Comparison of ENCODE assay signal across 20 mouse cellular contexts in genomic region chr4:150094463-150094789, GRCm38 (mm10). TPM values are rescaled to one million over a fixed set of nuclear protein-coding genes. Genes with fewer than 3 reads are reported as not detected.
A peak's percentile ranks its signal among the peaks of the same experiment; 100 is the strongest.
DNase-seq lines count a peak whose midpoint lies in the region; ATAC-seq and TF ChIP-seq lines count a peak whose summit lies in the region.
"Had no signal": no experiment of that assay in that cellular context is flagged by ENCODE, and none has a peak within 500 bp of the region (broad histone marks: within the 10 kb centered on the region; RNA-seq: fewer than 3 reads in every experiment).

No protein-coding gene starts in this region.

- H3K4me2 ChIP-seq in heart, postnatal 0 days (ENCODE audit: low read depth, low read length), result no peak overlapping the region
- H3K4me2 ChIP-seq in heart, embryonic 12.5 days, result no peak overlapping the region
- no peak overlapping the region for H3K4me2 ChIP-seq in limb, embryonic 14.5 days (replicated peaks; ENCODE audit: low read depth, low read length, severe bottlenecking)
- H3K4me2 ChIP-seq in stomach, postnatal 0 days (replicated peaks; ENCODE audit: low read depth), result no peak overlapping the region
- H3K4me2 ChIP-seq: heart, embryonic 15.5 days; liver, embryonic 11.5 days; midbrain, embryonic 12.5 days had no signal

- WGBS in heart, postnatal 0 days, result 72% methylated on average over 5 of the region's 5 CpGs
- WGBS in heart, embryonic 12.5 days, result 67% methylated on average over 5 of the region's 5 CpGs
- WGBS in limb, embryonic 14.5 days, result 52% methylated on average over 5 of the region's 5 CpGs
- WGBS in stomach, postnatal 0 days, result 48% methylated on average over 5 of the region's 5 CpGs

- peaks cover 28% of the 10 kb centered on the region for H3K4me1 ChIP-seq in heart, postnatal 0 days (ENCODE audit: control insufficient read depth, insufficient read depth)
- peaks cover 35% of the 10 kb centered on the region for H3K4me1 ChIP-seq in heart, embryonic 12.5 days (replicated peaks)
- peaks cover 16% of the 10 kb centered on the region for H3K4me1 ChIP-seq in limb, embryonic 14.5 days (ENCODE audit: control insufficient read depth, insufficient read depth, low read length)
- peaks cover 4% of the 10 kb centered on the region; the same call in 1 of the 2 replicates for H3K4me1 ChIP-seq in stomach, postnatal 0 days (replicated peaks; ENCODE audit: control insufficient read depth, insufficient read depth)

- TF ChIP-seq EP300 in heart, postnatal 0 days (IDR thresholded peaks at IDR 0.05; ENCODE audit: low read depth), result no peak
- TF ChIP-seq EP300 in stomach, postnatal 0 days (optimal IDR thresholded peaks at IDR 0.05), result no peak

- H3K36me3 ChIP-seq in heart, postnatal 0 days (replicated peaks; ENCODE audit: control insufficient read depth, insufficient read depth, low read length), result peaks cover 2% of the 10 kb centered on the region
- no peaks in the 10 kb centered on the region for H3K36me3 ChIP-seq in heart, embryonic 12.5 days
- H3K36me3 ChIP-seq in limb, embryonic 14.5 days (ENCODE audit: control insufficient read depth, insufficient read depth, low read length), result no peaks in the 10 kb centered on the region
- no peaks in the 10 kb centered on the region for H3K36me3 ChIP-seq in stomach, postnatal 0 days (ENCODE audit: control insufficient read depth, insufficient read depth, low read length)
- H3K36me3 ChIP-seq: heart, embryonic 15.5 days; midbrain, embryonic 12.5 days had no signal

- TF ChIP-seq POLR2A in limb, embryonic 14.5 days (IDR thresholded peaks at IDR 0.05; ENCODE audit: borderline replicate concordance, extremely low read depth, insufficient read depth, insufficient read length), result no peak

- H3K27ac ChIP-seq in heart, postnatal 0 days (ENCODE audit: low read depth), result peak overlapping the region; percentile 11; the same call in 1 of the 2 replicates
- H3K27ac ChIP-seq in heart, embryonic 12.5 days (ENCODE audit: poor library complexity, severe bottlenecking), result no peak overlapping the region
- H3K27ac ChIP-seq in limb, embryonic 14.5 days (replicated peaks; ENCODE audit: low read depth, low read length), result no peak overlapping the region
- H3K27ac ChIP-seq in stomach, postnatal 0 days (replicated peaks), result peak overlapping the region; percentile 20; the same call in 1 of the 2 replicates
- H3K27ac ChIP-seq: heart, embryonic 15.5 days; left cerebral cortex, adult 2 months; midbrain, embryonic 12.5 days had no signal

- DNase-seq in heart, postnatal 0 days (ENCODE audit: low spot score), result no peak
- peak; percentile 58 for DNase-seq in retina, embryonic 14.5 days (ENCODE audit: low spot score)
- no peak for DNase-seq in retina, postnatal 1 day
- DNase-seq in limb, embryonic 14.5 days (ENCODE audit: low spot score), result no peak
- no peak for DNase-seq in stomach, postnatal 0 days (ENCODE audit: low spot score)
- DNase-seq in adrenal gland, adult 18-20 months (ENCODE audit: low spot score in 2 of 2), result no peak
- no peak for DNase-seq in kidney, postnatal 14 days
- DNase-seq: adrenal gland, postnatal 14 days; B cell, adult 2 months; gastrocnemius, postnatal 36 days; lung, postnatal 10 days; right cerebral cortex, adult 18-20 months; spleen, adult 18-20 months; thymus, adult 18-20 months had no signal

- no peaks in the 10 kb centered on the region for H3K27me3 ChIP-seq in heart, postnatal 0 days (ENCODE audit: control insufficient read depth, insufficient read depth, low read length)
- peaks cover 17% of the 10 kb centered on the region for H3K27me3 ChIP-seq in heart, embryonic 12.5 days (replicated peaks)
- H3K27me3 ChIP-seq in limb, embryonic 14.5 days (ENCODE audit: control insufficient read depth, insufficient read depth, low read length), result no peaks in the 10 kb centered on the region
- H3K27me3 ChIP-seq in stomach, postnatal 0 days (ENCODE audit: control insufficient read depth, insufficient read depth, low read length), result no peaks in the 10 kb centered on the region
- H3K27me3 ChIP-seq: heart, embryonic 15.5 days had no signal

- peak overlapping the region; percentile 15; the same call in 1 of the 2 replicates for H3K9ac ChIP-seq in heart, postnatal 0 days (replicated peaks; ENCODE audit: low read depth, low read length)
- H3K9ac ChIP-seq in heart, embryonic 12.5 days, result no peak overlapping the region
- H3K9ac ChIP-seq in limb, embryonic 14.5 days (ENCODE audit: low read depth, low read length, severe bottlenecking), result no peak overlapping the region
- no peak overlapping the region for H3K9ac ChIP-seq in stomach, postnatal 0 days (ENCODE audit: low read length)
- H3K9ac ChIP-seq: heart, embryonic 15.5 days; midbrain, embryonic 12.5 days had no signal

- no peak for TF ChIP-seq CTCF in heart, postnatal 0 days (IDR thresholded peaks at IDR 0.05; ENCODE audit: low read depth)
- TF ChIP-seq CTCF in stomach, postnatal 0 days (IDR thresholded peaks at IDR 0.05; ENCODE audit: low read depth), result no peak

- no peak overlapping the region for H3K4me3 ChIP-seq in heart, postnatal 0 days (ENCODE audit: low read depth, low read length)
- no peak overlapping the region for H3K4me3 ChIP-seq in heart, embryonic 12.5 days
- H3K4me3 ChIP-seq in limb, embryonic 14.5 days (replicated peaks; ENCODE audit: low read length), result no peak overlapping the region
- no peak overlapping the region for H3K4me3 ChIP-seq in stomach, postnatal 0 days (ENCODE audit: low read depth, low read length)
- H3K4me3 ChIP-seq: erythroblast, embryonic 14.5 days; heart, embryonic 15.5 days; left cerebral cortex, adult 2 months; midbrain, embryonic 12.5 days had no signal

- no peak for ATAC-seq in heart, postnatal 0 days (ENCODE audit: insufficient read depth, low read depth)
- no peak for ATAC-seq in heart, embryonic 12.5 days (ENCODE audit: insufficient number of reproducible peaks, low FRiP score)
- 0 out of 2 replicates have a peak, but pooled peaks have one; percentile 21 for ATAC-seq in limb, embryonic 14.5 days (ENCODE audit: low FRiP score, low read depth)
- no peak for ATAC-seq in stomach, postnatal 0 days (ENCODE audit: low FRiP score, low TSS enrichment)

- H3K9me3 ChIP-seq in heart, postnatal 0 days (replicated peaks; ENCODE audit: control insufficient read depth, low read length), result no peaks in the 10 kb centered on the region
- no peaks in the 10 kb centered on the region for H3K9me3 ChIP-seq in heart, embryonic 12.5 days (replicated peaks)
- H3K9me3 ChIP-seq in limb, embryonic 14.5 days (ENCODE audit: control insufficient read depth, low read length), result no peaks in the 10 kb centered on the region
- no peaks in the 10 kb centered on the region for H3K9me3 ChIP-seq in stomach, postnatal 0 days (ENCODE audit: control insufficient read depth, low read length)
- H3K9me3 ChIP-seq: heart, embryonic 15.5 days; midbrain, embryonic 12.5 days had no signal

RNA-seq across cellular contexts. Expression of gene Gpr157, which starts 7.3 kb away (rescaled TPM):
- total RNA-seq in heart, postnatal 0 days (2014; rRNA removed; ENCODE audit: low replicate concordance), result 15.0 and 23.3 TPM in 2 replicates
- 4.3 and 4.5 TPM in 2 replicates for polyA plus RNA-seq in heart, postnatal 0 days (2015; fragmentation: Nextera tagmentation; extraction: Ambion mirVana)
- 2.1 and 2.2 TPM in 2 replicates for polyA plus RNA-seq in heart, embryonic 12.5 days (2016; fragmentation: Nextera tagmentation; extraction: Ambion mirVana)
- polyA plus RNA-seq in limb, embryonic 14.5 days (2012; rRNA removed), result 3.8 and 4.5 TPM in 2 replicates
- 0.48 and 0.52 TPM in 2 replicates for polyA plus RNA-seq in limb, embryonic 14.5 days (2014; fragmentation: Nextera tagmentation; extraction: Ambion mirVana)
- polyA plus RNA-seq in stomach, postnatal 0 days (2015; fragmentation: Nextera tagmentation; extraction: Ambion mirVana), result 0.55 and 0.75 TPM in 2 replicates
- total RNA-seq in adrenal gland, adult 18-20 months (2021), result 1 to 10 TPM; 1.1 to 1.6 TPM

RNA-seq across cellular contexts. Expression of gene Slc2a5, which starts 24.7 kb away (rescaled TPM):
- 0.58 TPM in 1 of 2 replicates, not detected in the other for total RNA-seq in heart, postnatal 0 days (2014; rRNA removed; ENCODE audit: low replicate concordance)
- 0.42 and 0.59 TPM in 2 replicates for polyA plus RNA-seq in heart, postnatal 0 days (2015; fragmentation: Nextera tagmentation; extraction: Ambion mirVana)
- polyA plus RNA-seq in heart, embryonic 12.5 days (2016; fragmentation: Nextera tagmentation; extraction: Ambion mirVana), result 1.2 and 1.7 TPM in 2 replicates
- polyA plus RNA-seq in limb, embryonic 14.5 days (2012; rRNA removed), result 2.2 and 3.5 TPM in 2 replicates
- polyA plus RNA-seq in limb, embryonic 14.5 days (2014; fragmentation: Nextera tagmentation; extraction: Ambion mirVana), result 1.5 and 2.6 TPM in 2 replicates
- 0.76 and 0.80 TPM in 2 replicates for polyA plus RNA-seq in stomach, postnatal 0 days (2015; fragmentation: Nextera tagmentation; extraction: Ambion mirVana)
- total RNA-seq in adrenal gland, adult 18-20 months (2021), result 10 to 100 TPM in 1 of 2 experiments, 1 to 10 TPM in 1; 5.9 to 30.2 TPM
- polyA plus RNA-seq: erythroblast, embryonic 14.5 days had no signal

RNA-seq across cellular contexts. Expression of gene Slc2a7, which starts 54.3 kb away (rescaled TPM):
- total RNA-seq in heart, postnatal 0 days (2014; rRNA removed; ENCODE audit: low replicate concordance), result not detected in 2 replicates
- polyA plus RNA-seq in heart, postnatal 0 days (2015; fragmentation: Nextera tagmentation; extraction: Ambion mirVana), result not detected in 2 replicates
- polyA plus RNA-seq in heart, embryonic 12.5 days (2016; fragmentation: Nextera tagmentation; extraction: Ambion mirVana), result not detected in 2 replicates
- polyA plus RNA-seq in limb, embryonic 14.5 days (2012; rRNA removed), result not detected in 2 replicates
- polyA plus RNA-seq in limb, embryonic 14.5 days (2014; fragmentation: Nextera tagmentation; extraction: Ambion mirVana), result not detected in 2 replicates
- 0.24 TPM in 1 of 2 replicates, not detected in the other for polyA plus RNA-seq in stomach, postnatal 0 days (2015; fragmentation: Nextera tagmentation; extraction: Ambion mirVana)
- not detected for total RNA-seq in adrenal gland, adult 18-20 months (2021)
- total RNA-seq: adrenal gland, postnatal 14 days; gastrocnemius, postnatal 36 days; left cerebral cortex, adult 2 months had no signal
- polyA plus RNA-seq: erythroblast, embryonic 14.5 days; heart, embryonic 15.5 days; liver, embryonic 11.5 days; midbrain, embryonic 12.5 days had no signal

Comparison
In these comparisons a context has a peak if more than half of its experiments do, and no peak if none do; other contexts are left out.
1. H3K27ac ChIP-seq: peak in heart, postnatal 0 days (single experiment) and stomach, postnatal 0 days (single experiment); none in heart, embryonic 12.5 days (single experiment) and limb, embryonic 14.5 days (single experiment).